Mouse (Mus musculus) neural tube, embryonic 15.5 days (tissue): Measurements from ENCODE around the gene Itgb3bp. TPM values are rescaled to one million over a fixed set of nuclear protein-coding genes. Genes with fewer than 3 reads are reported as not detected.

ENCODE experiments used
- ATAC-seq: fragments of 200-750 bp; cut with Nextera tagmentation; 2 replicates; pipeline ENCODE4 v1.8.0; 2017; ENCODE audit warnings: mild to moderate bottlenecking, moderate TSS enrichment, moderate library complexity; ENCODE audit not compliant: low FRiP score
- H3K27ac ChIP-seq: fragments of 300-500 bp; sonication (generic); replicated peaks from 2 replicates; pipeline ENCODE4 v1.5.1; 2015; ENCODE audit warnings: mild to moderate bottlenecking, inconsistent platforms
- H3K27me3 ChIP-seq: fragments of 300-500 bp; sonication (generic); replicated peaks from 2 replicates; pipeline ENCODE4 v1.6.1; 2015; ENCODE audit warnings: inconsistent platforms
- H3K36me3 ChIP-seq: fragments of 300-500 bp; sonication (generic); 2 replicates; pipeline ENCODE4 v1.6.1; 2015; ENCODE audit warnings: inconsistent platforms
- H3K4me1 ChIP-seq: fragments of 300-500 bp; sonication (generic); 2 replicates; pipeline ENCODE4 v1.6.1; 2015; ENCODE audit warnings: inconsistent platforms
- H3K4me2 ChIP-seq: fragments of 300-500 bp; sonication (generic); 2 replicates; pipeline ENCODE4 v1.6.1; 2015; ENCODE audit warnings: inconsistent platforms, mild to moderate bottlenecking, moderate library complexity
- H3K4me3 ChIP-seq: fragments of 300-500 bp; sonication (generic); replicated peaks from 2 replicates; pipeline ENCODE4 v1.5.1; 2015; ENCODE audit warnings: mild to moderate bottlenecking, inconsistent platforms
- H3K9ac ChIP-seq: fragments of 300-500 bp; sonication (generic); replicated peaks from 2 replicates; pipeline ENCODE4 v1.6.1; 2015; ENCODE audit warnings: mild to moderate bottlenecking, inconsistent platforms
- H3K9me3 ChIP-seq: fragments of 300-500 bp; sonication (generic); replicated peaks from 2 replicates; pipeline ENCODE4 v1.6.1; 2016; ENCODE audit warnings: inconsistent platforms
- WGBS: fragments of 180-500 bp; shearing (Covaris S2); methylation state at CpG from one replicate; pipeline ENCODE4 v1.1.7; 2015; ENCODE audit warnings: mixed read lengths; 5-methylcytosine and 5-hydroxymethylcytosine counted together
- polyA plus RNA-seq: library from polyadenylated mRNA; unstranded; fragments of >200 nt; fragmentation: Nextera tagmentation; extraction: Ambion mirVana; gene quantifications from 2 replicates; pipeline ENCODE4 v1.2.1, GENCODE M21; 2015

Itgb3bp gene
- polyA plus RNA-seq, 1 experiment from 2014 or later = 13.1 TPM

GRCm38 (mm10) chr4:99930518-99931239, 1.1 kb upstream of the Itgb3bp start:
- Histone ChIP-seq H3K27ac (0 out of 2 replicates have a peak overlapping the region, but pooled peaks have one; percentile 3), H3K36me3 (no peaks in the 10 kb centered on the region), H3K4me3 (peak overlapping the region; percentile 77), H3K9ac (no peak overlapping the region), H3K4me2 (peak overlapping the region; percentile 93), H3K9me3 (no peaks in the 10 kb centered on the region), H3K27me3 (no peaks in the 10 kb centered on the region), H3K4me1 (peaks cover 15% of the 10 kb centered on the region)
- no peak for ATAC-seq
- WGBS = 39% methylated on average over 10 of the region's 10 CpGs

DNA sequence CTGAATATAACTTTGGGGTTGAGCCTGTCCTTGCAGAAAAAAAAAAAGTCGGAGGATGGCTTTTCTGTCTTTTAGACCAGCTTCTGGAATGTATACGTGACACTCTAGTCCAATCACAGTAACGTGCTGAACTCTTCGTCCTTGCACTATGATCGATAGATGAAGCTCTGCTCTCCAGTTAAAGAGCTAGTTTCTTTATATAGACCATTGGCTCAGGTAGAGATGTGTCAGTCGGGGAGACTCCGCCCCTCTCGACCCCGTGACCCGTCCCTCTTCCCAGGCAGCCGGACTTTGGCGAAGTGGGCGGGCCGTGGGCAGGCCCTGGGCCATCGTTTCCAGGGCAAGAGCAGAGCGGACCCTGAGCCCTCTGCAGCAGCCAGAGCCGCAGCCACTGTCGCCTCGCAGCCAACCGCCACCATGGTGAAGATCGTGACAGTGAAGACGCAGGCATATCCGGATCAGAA, 432 bp downstream of the Itgb3bp start, which contains the start of gene Pgm1:
Pgm1 (plus strand) TSS at position 266 of the 464 bp plus-strand sequence.
- Histone ChIP-seq H3K36me3 (no peaks in the 10 kb centered on the region), H3K27me3 (no peaks in the 10 kb centered on the region), H3K9ac (peak within 1 kb of the TSS; percentile 83), H3K4me1 (peaks cover 15% of the 10 kb centered on the region), H3K4me3 (peak within 1 kb of the TSS; percentile 77), H3K27ac (peak within 1 kb of the TSS; percentile 93), H3K9me3 (no peaks in the 10 kb centered on the region), H3K4me2 (peak within 1 kb of the TSS; percentile 93)
- peak; percentile 91 for ATAC-seq
- 4% methylated on average over 23 of the region's 23 CpGs for WGBS

DNA sequence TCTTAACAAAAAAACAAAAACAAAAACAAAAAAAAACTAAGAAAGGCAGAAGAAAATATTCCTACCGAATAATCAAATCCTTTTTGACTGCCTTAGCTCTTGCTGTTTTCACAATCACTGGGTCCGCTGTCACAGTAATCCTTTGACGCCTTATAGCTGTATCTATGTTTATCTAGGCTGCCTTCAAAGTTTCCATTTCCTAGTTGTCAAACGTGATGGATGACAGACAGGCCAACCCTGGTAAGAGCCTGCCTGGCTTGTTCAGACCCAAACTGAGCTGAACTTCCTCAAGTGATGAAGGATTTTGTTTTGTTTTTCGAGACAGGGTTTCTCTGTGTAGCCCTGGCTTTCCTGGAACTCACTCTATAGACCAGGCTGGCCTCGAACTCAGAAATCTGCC, 1.1 kb downstream of the Itgb3bp start:
- 85% methylated on average over 6 of the region's 6 CpGs for WGBS
- Histone ChIP-seq H3K4me2 (peak overlapping the region; percentile 93), H3K9me3 (no peaks in the 10 kb centered on the region), H3K27ac (no peak overlapping the region), H3K36me3 (no peaks in the 10 kb centered on the region), H3K27me3 (no peaks in the 10 kb centered on the region), H3K9ac (no peak overlapping the region), H3K4me3 (no peak overlapping the region; the same call in 1 of the 2 replicates), H3K4me1 (peaks cover 15% of the 10 kb centered on the region)
- no peak for ATAC-seq

DNA sequence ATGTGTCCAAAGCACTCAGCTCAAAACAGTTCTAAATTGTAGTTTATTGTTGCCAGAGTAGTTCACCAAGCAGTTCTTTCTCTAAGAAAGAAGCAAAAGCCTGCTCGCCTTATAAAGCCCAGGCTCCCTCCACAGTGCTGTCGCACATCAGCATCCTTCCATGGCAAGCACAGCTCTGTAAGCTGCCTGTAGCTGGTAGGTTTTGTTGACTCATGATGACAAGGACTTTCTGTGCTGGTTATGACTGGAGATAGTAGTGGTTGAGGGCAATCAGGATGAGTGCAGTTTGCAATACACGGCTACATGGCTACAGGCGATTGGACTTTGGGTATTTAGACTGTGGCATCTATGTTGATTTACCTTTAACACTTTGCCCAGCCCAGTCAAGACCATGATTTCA, 3.2 kb downstream of the Itgb3bp start:
- Histone ChIP-seq H3K36me3 (no peaks in the 10 kb centered on the region), H3K4me2 (no peak overlapping the region), H3K27ac (no peak overlapping the region), H3K27me3 (no peaks in the 10 kb centered on the region), H3K4me3 (no peak overlapping the region), H3K9me3 (no peaks in the 10 kb centered on the region), H3K4me1 (peaks cover 14% of the 10 kb centered on the region), H3K9ac (no peak overlapping the region)
- no peak for ATAC-seq
- WGBS = 96% methylated on average over 4 of the region's 4 CpGs

DNA sequence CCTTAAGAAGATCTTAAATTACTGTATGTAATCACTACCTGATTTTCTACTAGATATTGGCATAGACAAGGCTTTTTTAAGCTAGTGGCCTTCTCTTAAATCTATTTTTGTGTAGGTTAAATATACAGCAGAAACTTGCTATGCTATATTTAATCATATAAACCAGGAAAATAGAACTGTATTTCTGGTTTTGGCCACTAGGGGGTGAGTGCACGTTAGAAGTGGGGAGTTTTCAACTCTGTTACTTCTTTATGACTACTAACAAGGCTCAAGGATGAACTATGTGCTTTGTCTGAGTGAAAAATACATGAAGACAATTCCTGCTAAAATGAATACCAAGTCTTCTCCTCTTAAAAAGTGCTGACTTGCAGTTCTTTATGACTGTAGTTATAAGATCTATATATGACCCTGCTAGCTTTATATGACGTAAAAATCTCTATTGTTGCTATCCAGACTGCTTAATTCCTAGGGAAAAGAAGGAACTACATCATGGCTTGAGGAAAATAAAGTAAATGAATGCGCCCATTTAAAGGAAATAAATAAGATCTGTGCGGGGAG, 15.6 kb downstream of the Itgb3bp start:
- H3K9me3 ChIP-seq = no peaks in the 10 kb centered on the region
- no peaks in the 10 kb centered on the region for H3K36me3 ChIP-seq
- WGBS = 69% methylated on average over 4 of the region's 4 CpGs
- H3K4me2 ChIP-seq = no peak overlapping the region
- H3K27me3 ChIP-seq = no peaks in the 10 kb centered on the region
- H3K27ac ChIP-seq = no peak overlapping the region
- no peak overlapping the region for H3K4me3 ChIP-seq
- no peaks in the 10 kb centered on the region for H3K4me1 ChIP-seq
- no peak overlapping the region for H3K9ac ChIP-seq
- no peak for ATAC-seq

DNA sequence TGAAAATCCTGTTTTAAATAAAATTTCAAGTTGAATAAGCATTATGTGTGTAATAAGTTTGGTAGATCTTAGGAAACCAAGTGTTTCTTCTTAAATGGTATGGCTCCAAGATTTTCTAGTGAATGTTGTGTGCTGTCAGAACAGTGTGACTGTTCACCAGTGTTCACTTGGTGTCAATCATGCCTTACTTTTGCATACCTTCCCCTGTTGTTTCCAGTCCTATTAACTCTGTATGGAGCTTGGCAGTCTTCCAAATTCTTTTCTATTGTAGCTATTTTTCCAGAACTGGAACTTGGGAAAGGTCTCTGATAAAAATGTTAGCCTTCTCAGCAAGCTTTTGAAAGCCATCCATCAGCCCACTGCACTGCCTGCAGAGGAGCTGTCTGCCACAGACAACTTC, 47.2 kb downstream of the Itgb3bp start:
- no peak overlapping the region for H3K4me2 ChIP-seq
- no peak overlapping the region for H3K9ac ChIP-seq
- no peak overlapping the region for H3K4me3 ChIP-seq
- no peak for ATAC-seq
- no peak overlapping the region for H3K27ac ChIP-seq
- no peaks in the 10 kb centered on the region for H3K9me3 ChIP-seq
- no peaks in the 10 kb centered on the region for H3K27me3 ChIP-seq
- no peaks in the 10 kb centered on the region for H3K36me3 ChIP-seq
- H3K4me1 ChIP-seq = no peaks in the 10 kb centered on the region

DNA sequence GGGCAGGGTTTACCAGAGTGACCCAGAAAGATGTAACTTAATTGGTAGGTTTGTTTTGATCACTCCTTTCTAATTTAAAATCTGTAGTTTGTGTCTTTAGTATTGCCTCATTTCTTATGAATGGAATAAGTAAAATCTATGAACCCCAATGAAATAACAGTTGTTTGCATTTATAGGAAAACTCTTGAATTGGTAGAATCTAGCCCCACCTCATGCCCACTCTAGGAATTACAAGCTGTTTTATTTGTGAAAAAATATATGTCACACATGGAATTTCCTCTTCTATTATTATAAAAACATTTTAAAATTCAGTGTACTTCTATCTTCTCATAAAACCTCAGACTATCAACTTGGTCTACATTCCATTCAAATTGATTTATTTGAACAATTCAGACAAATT, 47.7 kb downstream of the Itgb3bp start:
- no peak overlapping the region for H3K9ac ChIP-seq
- ATAC-seq = no peak

GRCm38 (mm10) chr4:99829094-99830073, 100.2 kb downstream of the Itgb3bp start, which contains the start of gene Efcab7:
Gene Efcab7, plus strand, starts transcription at chr4:99829198.
- Histone ChIP-seq H3K36me3 (no peaks in the 10 kb centered on the region), H3K4me3 (peak within 1 kb of the TSS; percentile 59), H3K27me3 (no peaks in the 10 kb centered on the region), H3K27ac (peak within 1 kb of the TSS; percentile 98), H3K4me2 (peak within 1 kb of the TSS; percentile 55), H3K9ac (peak within 1 kb of the TSS; percentile 83), H3K9me3 (no peaks in the 10 kb centered on the region), H3K4me1 (peaks cover 11% of the 10 kb centered on the region)
- under 1% methylated on average over 48 of the region's 48 CpGs for WGBS
- ATAC-seq = peak; percentile 92

More for the DNA sequence above, 47.7 kb downstream of the Itgb3bp start:
- Histone ChIP-seq H3K9me3 (no peaks in the 10 kb centered on the region), H3K4me1 (no peaks in the 10 kb centered on the region), H3K27me3 (no peaks in the 10 kb centered on the region), H3K36me3 (no peaks in the 10 kb centered on the region), H3K27ac (no peak overlapping the region), H3K4me3 (no peak overlapping the region), H3K4me2 (no peak overlapping the region)

DNA sequence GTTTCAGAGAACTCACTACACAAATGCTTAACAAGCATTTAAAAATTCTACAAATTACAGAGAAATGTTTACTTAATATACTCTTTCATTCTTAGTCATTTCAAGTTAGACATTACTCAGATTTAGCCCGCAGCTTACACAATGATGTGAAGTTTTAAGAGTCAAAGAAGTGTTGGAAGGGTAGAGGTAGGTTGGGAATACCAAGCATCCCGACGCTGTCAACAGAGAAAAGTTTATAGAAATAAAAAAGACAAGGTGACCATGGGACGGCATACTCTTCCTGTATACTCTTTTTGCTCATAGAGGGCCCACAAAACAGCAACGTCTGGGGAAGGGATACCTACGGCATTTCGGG, 100.9 kb downstream of the Itgb3bp start:
- H3K4me2 ChIP-seq = peak overlapping the region; percentile 55
- H3K27me3 ChIP-seq = no peaks in the 10 kb centered on the region
- H3K9ac ChIP-seq = peak overlapping the region; percentile 83
- H3K27ac ChIP-seq = peak overlapping the region; percentile 98
- H3K4me3 ChIP-seq = peak overlapping the region; percentile 59
- no peaks in the 10 kb centered on the region for H3K9me3 ChIP-seq
- H3K36me3 ChIP-seq = no peaks in the 10 kb centered on the region
- H3K4me1 ChIP-seq = peaks cover 11% of the 10 kb centered on the region
- under 1% methylated on average over 7 of the region's 7 CpGs for WGBS
- peak; percentile 12 for ATAC-seq

- Histone ChIP-seq H3K4me2 (peak overlapping the region; percentile 55), H3K27me3 (no peaks in the 10 kb centered on the region), H3K36me3 (no peaks in the 10 kb centered on the region), H3K9me3 (no peaks in the 10 kb centered on the region), H3K4me3 (peak overlapping the region; percentile 59), H3K27ac (no peak overlapping the region), H3K9ac (no peak overlapping the region), H3K4me1 (peaks cover 11% of the 10 kb centered on the region)
- ATAC-seq = no peak
- WGBS = 45% methylated on average over 4 of the region's 4 CpGs
Measured at GRCm38 (mm10) chr4:99828337-99828736, 101.3 kb downstream of the Itgb3bp start.

DNA sequence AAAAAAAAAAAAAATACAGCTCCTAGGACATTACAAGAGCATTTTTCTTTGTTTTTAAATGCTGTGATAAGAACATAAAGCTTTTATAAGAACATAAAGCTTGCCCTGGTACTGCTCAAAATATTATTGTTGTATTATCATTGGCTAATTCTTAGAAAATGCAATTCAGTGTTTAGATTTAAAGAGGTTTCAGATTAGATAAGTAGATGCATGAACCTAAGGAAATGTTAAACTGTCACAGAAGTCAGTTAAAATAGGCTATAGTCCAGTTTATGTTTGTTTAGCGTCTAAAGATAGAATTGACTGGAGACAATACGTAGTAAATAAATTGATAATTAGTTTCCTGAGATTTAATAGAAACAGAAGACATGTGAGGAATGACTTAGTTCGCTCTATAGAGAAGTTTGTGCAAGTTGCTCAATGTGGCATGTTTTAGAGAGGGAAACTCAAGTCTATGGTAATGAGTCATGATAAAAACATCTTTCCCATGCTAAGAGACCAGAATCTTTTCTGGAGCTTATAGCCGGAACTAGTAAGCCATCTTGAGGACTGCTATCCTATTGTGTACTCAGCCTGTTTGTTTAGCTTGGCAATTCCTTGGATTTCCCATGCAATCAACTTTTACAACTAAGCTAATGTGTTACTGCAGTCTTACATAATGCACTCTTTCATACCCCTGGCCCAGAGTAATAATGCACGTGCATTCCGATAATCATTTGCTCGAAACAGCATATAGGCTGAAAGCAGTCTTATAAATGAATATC, 112.7 kb downstream of the Itgb3bp start:
- Histone ChIP-seq H3K4me2 (no peak overlapping the region), H3K36me3 (no peaks in the 10 kb centered on the region), H3K4me3 (no peak overlapping the region), H3K4me1 (no peaks in the 10 kb centered on the region), H3K9me3 (no peaks in the 10 kb centered on the region), H3K9ac (no peak overlapping the region), H3K27me3 (no peaks in the 10 kb centered on the region), H3K27ac (no peak overlapping the region)
- 74% methylated on average over 7 of the region's 7 CpGs for WGBS
- no peak for ATAC-seq
